Mouse (Mus musculus) forebrain, embryonic 14.5 days (tissue): ENCODE data around the gene Amigo1. TPM values are rescaled to one million over a fixed set of nuclear protein-coding genes. Genes with fewer than 3 reads are reported as not detected.

Source experiments
- ATAC-seq: fragments of 200-750 bp; cut with Nextera tagmentation; 2 replicates; pipeline ENCODE4 v1.8.0; 2017; ENCODE audit warnings: mild to moderate bottlenecking, moderate library complexity
- DNase-seq: peaks from one replicate; pipeline ENCODE4 v3.0.0-alpha.2; 2015; ENCODE audit warnings: low spot score
- H3K27ac ChIP-seq: fragments of 300-500 bp; sonication (generic); 2 replicates; pipeline ENCODE4 v1.5.1; 2014; ENCODE audit warnings: low read depth, mild to moderate bottlenecking, control low read depth, low read length, moderate library complexity
- H3K27me3 ChIP-seq: fragments of 300-500 bp; sonication (generic); replicated peaks from 2 replicates; pipeline ENCODE4 v1.6.1; 2014; ENCODE audit warnings: low read length, control low read depth, mixed read lengths; ENCODE audit not compliant: control insufficient read depth, insufficient read depth
- H3K36me3 ChIP-seq: fragments of 300-500 bp; sonication (generic); 2 replicates; pipeline ENCODE4 v1.6.1; 2014; ENCODE audit warnings: low read length, control low read depth; ENCODE audit not compliant: control insufficient read depth, insufficient read depth
- H3K4me1 ChIP-seq: fragments of 300-500 bp; sonication (generic); 2 replicates; pipeline ENCODE4 v1.6.1; 2014; ENCODE audit warnings: antibody characterized with exemption, low read length, control low read depth; ENCODE audit not compliant: control insufficient read depth, insufficient read depth
- H3K4me2 ChIP-seq: fragments of 300-500 bp; sonication (generic); 2 replicates; pipeline ENCODE4 v1.6.1; 2014; ENCODE audit warnings: mild to moderate bottlenecking, control low read depth, low read length
- H3K4me3 ChIP-seq: fragments of 300-500 bp; sonication (generic); 2 replicates; pipeline ENCODE4 v1.5.1; 2014; ENCODE audit warnings: low read depth, low read length, control low read depth
- H3K9ac ChIP-seq: fragments of 300-500 bp; sonication (generic); 2 replicates; pipeline ENCODE4 v1.6.1; 2014; ENCODE audit warnings: mild to moderate bottlenecking, low read length, control low read depth, moderate library complexity
- H3K9me3 ChIP-seq: fragments of 300-500 bp; sonication (generic); replicated peaks from 2 replicates; pipeline ENCODE4 v1.6.1; 2016; ENCODE audit warnings: low read length, control low read depth, mixed read lengths; ENCODE audit not compliant: control insufficient read depth
- whole genome bisulfite sequencing: fragments of 180-500 bp; shearing (Covaris S2); extraction: QIAGEN DNeasy Blood & Tissue Kit; methylation state at CpG from one replicate; pipeline ENCODE4 v1.1.7; 2014; 5-methylcytosine and 5-hydroxymethylcytosine counted together
- polyA plus RNA-seq: library from polyadenylated mRNA; unstranded; fragments of >200 nt; fragmentation: Nextera tagmentation; extraction: Ambion mirVana; gene quantifications from 2 replicates; pipeline ENCODE4 v1.2.1, GENCODE M21; 2014

The Amigo1 gene
- polyA plus RNA-seq, 1 experiment from 2014 or later, result 4.8 TPM

DNA sequence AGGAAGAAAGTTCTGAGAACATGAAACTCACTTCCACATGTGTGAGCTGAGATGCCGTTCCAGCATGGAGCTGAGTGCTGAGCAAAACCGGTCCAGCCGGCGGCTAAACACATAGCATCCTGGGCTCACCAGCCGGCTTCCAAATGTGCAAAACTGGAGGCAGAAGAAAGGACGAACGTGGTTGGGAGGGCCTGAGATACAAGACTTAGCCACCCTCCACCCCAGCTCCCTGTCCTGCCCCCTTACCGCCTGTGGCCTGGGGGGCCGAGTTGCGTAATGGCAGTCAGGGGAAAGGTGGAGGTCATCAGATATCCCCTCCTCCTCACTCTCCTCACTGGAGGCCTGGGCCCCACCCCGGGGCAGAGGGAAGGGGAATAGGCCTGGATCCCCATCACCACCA, 18.3 kb downstream of the Amigo1 start:
- H3K27me3 ChIP-seq, result no peaks in the 10 kb centered on the region
- H3K4me2 ChIP-seq, result no peak overlapping the region
- no peaks in the 10 kb centered on the region for H3K9me3 ChIP-seq
- H3K4me1 ChIP-seq, result peaks cover 24% of the 10 kb centered on the region
- ATAC-seq, result no peak
- no peak overlapping the region for H3K9ac ChIP-seq
- DNase-seq, result no peak
- peaks cover 67% of the 10 kb centered on the region for H3K36me3 ChIP-seq
- WGBS, result 92% methylated on average over 11 of the region's 11 CpGs
- no peak overlapping the region for H3K27ac ChIP-seq
- H3K4me3 ChIP-seq, result no peak overlapping the region

DNA sequence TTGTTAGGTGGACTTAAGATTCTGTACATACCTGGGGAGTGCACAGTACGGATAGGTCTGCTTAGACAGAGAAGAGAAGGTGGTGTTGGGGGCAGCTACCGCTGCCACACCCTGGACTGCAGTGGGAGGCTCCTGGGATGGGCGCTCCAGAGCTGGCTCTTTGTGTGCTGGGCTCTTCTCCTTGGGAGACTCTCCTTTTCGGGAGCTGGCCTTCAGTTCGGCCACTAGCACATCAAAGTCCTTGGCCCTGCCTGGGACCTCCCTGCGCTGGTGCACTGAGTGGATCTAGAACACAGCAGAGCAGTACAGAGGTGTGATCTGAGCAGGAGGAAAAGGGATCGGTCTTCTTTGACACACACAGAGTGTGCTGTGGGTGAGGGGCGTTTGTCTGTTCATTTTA, 19.5 kb downstream of the Amigo1 start:
- DNase-seq (no peak), ATAC-seq (no peak)
- no peak overlapping the region for H3K4me3 ChIP-seq
- no peak overlapping the region for H3K9ac ChIP-seq
- 97% methylated on average over 8 of the region's 8 CpGs for WGBS
- peaks cover 67% of the 10 kb centered on the region for H3K36me3 ChIP-seq
- H3K4me1 ChIP-seq, result peaks cover 24% of the 10 kb centered on the region
- no peak overlapping the region for H3K4me2 ChIP-seq
- H3K9me3 ChIP-seq, result no peaks in the 10 kb centered on the region
- no peak overlapping the region for H3K27ac ChIP-seq
- H3K27me3 ChIP-seq, result no peaks in the 10 kb centered on the region

GRCm38 (mm10) chr3:108206731-108207375, 20.7 kb downstream of the Amigo1 start:
- H3K9me3 ChIP-seq, result no peaks in the 10 kb centered on the region
- 81% methylated on average over 15 of the region's 15 CpGs for WGBS
- H3K4me1 ChIP-seq, result peaks cover 23% of the 10 kb centered on the region
- H3K36me3 ChIP-seq, result peaks cover 64% of the 10 kb centered on the region
- H3K4me2 ChIP-seq, result 0 out of 2 replicates have a peak overlapping the region, but pooled peaks have one; percentile 9
- no peak overlapping the region for H3K9ac ChIP-seq
- ATAC-seq (no peak), DNase-seq (peak; percentile 72)
- H3K27me3 ChIP-seq, result no peaks in the 10 kb centered on the region
- H3K4me3 ChIP-seq, result no peak overlapping the region
- H3K27ac ChIP-seq, result peak overlapping the region; percentile 23; the same call in 1 of the 2 replicates

DNA sequence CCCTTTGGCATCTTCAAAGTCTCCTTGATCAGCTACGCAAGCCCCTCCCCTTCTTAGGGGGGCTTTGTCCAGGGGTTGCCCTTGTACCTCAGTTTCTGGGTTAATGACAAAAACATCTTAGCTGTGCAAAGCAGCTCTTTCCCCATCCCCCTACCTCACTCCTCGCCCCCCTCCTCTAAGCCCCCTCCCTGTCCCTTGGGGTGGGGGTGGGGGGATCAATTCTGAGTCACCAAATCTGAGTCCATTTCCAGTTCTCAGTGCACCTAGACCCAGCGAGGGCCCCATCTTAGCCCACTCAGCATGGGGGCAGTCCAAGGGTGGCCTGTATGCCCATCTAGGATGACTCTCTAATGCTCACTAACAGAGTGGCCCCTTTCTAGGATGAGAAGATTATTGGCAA, 22.9 kb downstream of the Amigo1 start:
- Histone ChIP-seq H3K27ac (no peak overlapping the region), H3K27me3 (no peaks in the 10 kb centered on the region), H3K4me3 (peak overlapping the region; percentile 64), H3K9ac (peak overlapping the region; percentile 82), H3K9me3 (no peaks in the 10 kb centered on the region), H3K4me1 (peaks cover 32% of the 10 kb centered on the region), H3K4me2 (peak overlapping the region; percentile 87), H3K36me3 (peaks cover 43% of the 10 kb centered on the region)
- DNase-seq (no peak), ATAC-seq (no peak)
- WGBS, result 47% methylated on average over 3 of the region's 3 CpGs

GRCm38 (mm10) chr3:108209536-108209935, 23.4 kb downstream of the Amigo1 start:
- ATAC-seq (peak; percentile 1; the same call in 1 of the 2 replicates), DNase-seq (no peak)
- peak overlapping the region; percentile 82 for H3K9ac ChIP-seq
- H3K27me3 ChIP-seq, result no peaks in the 10 kb centered on the region
- H3K4me2 ChIP-seq, result peak overlapping the region; percentile 87
- WGBS, result 5% methylated on average over 8 of the region's 8 CpGs
- peak overlapping the region; percentile 64 for H3K4me3 ChIP-seq
- peaks cover 37% of the 10 kb centered on the region for H3K36me3 ChIP-seq
- H3K4me1 ChIP-seq, result peaks cover 32% of the 10 kb centered on the region
- peak overlapping the region; percentile 97 for H3K27ac ChIP-seq
- no peaks in the 10 kb centered on the region for H3K9me3 ChIP-seq

DNA sequence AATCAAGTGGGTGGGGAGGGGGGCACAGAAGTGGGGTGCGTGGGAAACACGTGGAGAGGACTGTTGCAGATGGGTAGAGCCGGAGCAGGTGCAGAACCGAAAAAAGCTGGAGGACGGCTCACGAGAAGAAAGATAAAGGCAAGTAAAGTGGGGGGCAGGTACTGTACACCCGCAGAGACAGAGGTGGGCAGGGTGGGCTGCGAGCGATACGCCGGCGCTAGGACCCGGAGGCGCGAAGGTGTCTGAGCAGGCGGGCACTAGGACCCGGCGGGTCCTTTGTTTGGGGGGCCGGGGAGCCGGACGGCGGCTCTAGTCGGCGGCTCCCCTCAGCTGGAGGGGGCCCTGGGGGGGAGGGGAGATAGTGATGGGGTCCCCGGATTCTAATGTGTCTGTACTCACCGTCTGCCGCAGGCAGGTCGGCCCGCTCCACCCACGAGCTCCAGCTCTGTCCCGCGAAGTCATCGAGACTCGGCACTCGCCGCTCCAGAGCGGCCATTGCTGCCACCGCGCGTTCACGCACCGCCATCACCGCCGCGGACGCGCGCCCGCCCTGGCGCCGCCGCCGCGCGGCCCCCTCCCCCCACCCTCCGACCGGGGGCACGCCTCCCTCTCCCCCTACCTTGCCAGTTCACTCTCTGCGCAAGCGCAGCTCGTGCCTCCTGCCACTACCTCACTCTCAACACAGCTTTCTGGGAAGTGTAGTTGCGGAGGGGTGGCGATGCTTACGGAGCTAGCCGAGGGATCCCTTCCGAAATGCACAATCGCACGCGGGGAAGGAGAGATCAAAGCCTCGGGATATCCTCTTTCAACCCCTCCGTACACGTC, 24.0 kb downstream of the Amigo1 start:
- peak; percentile 94 for ATAC-seq
- Histone ChIP-seq H3K36me3 (peaks cover 31% of the 10 kb centered on the region), H3K27me3 (no peaks in the 10 kb centered on the region), H3K4me3 (peak overlapping the region; percentile 64), H3K9ac (peak overlapping the region; percentile 82), H3K4me2 (peak overlapping the region; percentile 87), H3K4me1 (peaks cover 32% of the 10 kb centered on the region), H3K9me3 (no peaks in the 10 kb centered on the region), H3K27ac (peak overlapping the region; percentile 97)
- DNase-seq, result peak; percentile 99
- WGBS, result under 1% methylated on average over 67 of the region's 72 CpGs

DNA sequence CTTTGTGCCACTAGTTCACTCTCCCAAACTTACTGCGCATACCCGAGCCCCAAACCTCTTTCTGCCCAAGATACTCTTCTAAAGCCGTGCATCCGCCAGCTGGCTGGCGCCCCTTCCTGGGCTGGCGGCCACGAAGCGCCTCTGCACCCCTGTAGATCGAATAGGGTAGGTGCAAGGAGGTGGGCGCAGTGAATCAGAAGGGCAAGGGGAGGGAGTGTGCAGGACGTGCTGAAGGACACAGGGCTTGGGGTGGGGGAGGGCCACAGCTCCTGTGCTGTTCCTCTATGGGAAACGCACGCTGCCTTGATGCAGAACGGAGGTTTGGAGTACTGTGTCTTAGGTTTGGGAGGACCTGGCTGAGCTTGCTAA, 24.6 kb downstream of the Amigo1 start, which contains the start of gene Atxn7l2:
Atxn7l2 (minus strand) TSS at position 164 of the 369 bp plus-strand sequence.
- peak within 1 kb of the TSS; percentile 82 for H3K9ac ChIP-seq
- peak within 1 kb of the TSS; percentile 87 for H3K4me2 ChIP-seq
- peaks cover 25% of the 10 kb centered on the region for H3K36me3 ChIP-seq
- H3K27me3 ChIP-seq, result no peaks in the 10 kb centered on the region
- peaks cover 32% of the 10 kb centered on the region for H3K4me1 ChIP-seq
- H3K27ac ChIP-seq, result peak within 1 kb of the TSS; percentile 97
- under 1% methylated on average over 14 of the region's 14 CpGs for WGBS
- DNase-seq (peak; percentile 87), ATAC-seq (peak; percentile 81)
- H3K9me3 ChIP-seq, result no peaks in the 10 kb centered on the region
- peak within 1 kb of the TSS; percentile 64 for H3K4me3 ChIP-seq

GRCm38 (mm10) chr3:108211845-108212244, 25.7 kb downstream of the Amigo1 start:
- ATAC-seq, result peak; percentile 9; the same call in 1 of the 2 replicates
- Histone ChIP-seq H3K9me3 (no peaks in the 10 kb centered on the region), H3K4me2 (peak overlapping the region; percentile 74; the same call in 1 of the 2 replicates), H3K36me3 (peaks cover 14% of the 10 kb centered on the region), H3K4me1 (peaks cover 32% of the 10 kb centered on the region), H3K27ac (peak overlapping the region; percentile 97), H3K4me3 (no peak overlapping the region), H3K27me3 (no peaks in the 10 kb centered on the region), H3K9ac (no peak overlapping the region)
- DNase-seq, result peak; percentile 92
- WGBS, result 31% methylated on average over 6 of the region's 6 CpGs
